In genomic region chr4:42988296-42988695, GRCm38 (mm10) we compare ENCODE assay signal across 19 mouse cellular contexts. TPM values are rescaled to one million over a fixed set of nuclear protein-coding genes. Genes with fewer than 3 reads are reported as not detected.
A peak's percentile ranks its signal among the peaks of the same experiment; 100 is the strongest.
DNase-seq lines count a peak whose midpoint lies in the region; ATAC-seq and TF ChIP-seq lines count a peak whose summit lies in the region.
"Had no signal": no experiment of that assay in that cellular context is flagged by ENCODE, and none has a peak within 500 bp of the region (broad histone marks: within the 10 kb centered on the region; RNA-seq: fewer than 3 reads in every experiment).

No protein-coding gene starts in this region.

- H3K9ac ChIP-seq in intestine, postnatal 0 days (ENCODE audit: low read depth, low read length) = no peak overlapping the region
- H3K9ac ChIP-seq in intestine, embryonic 15.5 days = no peak overlapping the region
- no peak overlapping the region for H3K9ac ChIP-seq in lung, postnatal 0 days (replicated peaks; ENCODE audit: low read depth)
- H3K9ac ChIP-seq: embryonic facial prominence, embryonic 15.5 days; kidney, embryonic 15.5 days; liver, embryonic 15.5 days had no signal

- no peaks in the 10 kb centered on the region for H3K4me1 ChIP-seq in intestine, postnatal 0 days (replicated peaks; ENCODE audit: control insufficient read depth, insufficient read depth, low read length)
- H3K4me1 ChIP-seq in intestine, embryonic 15.5 days (replicated peaks) = no peaks in the 10 kb centered on the region
- no peaks in the 10 kb centered on the region for H3K4me1 ChIP-seq in lung, postnatal 0 days (ENCODE audit: insufficient read depth, low read depth, low read length)
- H3K4me1 ChIP-seq: embryonic facial prominence, embryonic 15.5 days; forebrain, embryonic 10.5 days; kidney, embryonic 15.5 days; liver, embryonic 15.5 days; midbrain, embryonic 10.5 days had no signal

- DNase-seq in lung, postnatal 0 days (ENCODE audit: low spot score) = no peak
- DNase-seq in lung, postnatal 36 days = no peak
- peak; percentile 25 for DNase-seq in NIH3T3 (ENCODE audit: low read depth)
- peak; percentile 34 for DNase-seq in splenic B cell, adult 2 months (ENCODE audit: low read depth, low spot score)
- no peak for DNase-seq in neural tube, embryonic 10.5 days (ENCODE audit: extremely low spot score, low spot score)
- DNase-seq: adrenal gland, postnatal 14 days; cerebellum, postnatal 14 days; gastrocnemius, postnatal 10 days; right cerebral cortex, postnatal 25 days; thymus, postnatal 25 days had no signal

- H3K27me3 ChIP-seq in intestine, postnatal 0 days (replicated peaks; ENCODE audit: control insufficient read depth, insufficient read depth, low read length) = no peaks in the 10 kb centered on the region
- H3K27me3 ChIP-seq in intestine, embryonic 15.5 days (replicated peaks) = no peaks in the 10 kb centered on the region
- no peaks in the 10 kb centered on the region for H3K27me3 ChIP-seq in lung, postnatal 0 days (replicated peaks; ENCODE audit: insufficient read depth, low read length)
- H3K27me3 ChIP-seq in splenic B cell, adult 2 months (ENCODE audit: control insufficient read depth, insufficient read depth, low read length, poor library complexity, severe bottlenecking) = no peaks in the 10 kb centered on the region
- H3K27me3 ChIP-seq: embryonic facial prominence, embryonic 15.5 days; kidney, embryonic 15.5 days; liver, embryonic 15.5 days had no signal

- no peak overlapping the region for H3K27ac ChIP-seq in intestine, postnatal 0 days (ENCODE audit: low read depth, low read length)
- H3K27ac ChIP-seq in intestine, embryonic 15.5 days = no peak overlapping the region
- no peak overlapping the region for H3K27ac ChIP-seq in lung, postnatal 0 days (ENCODE audit: low read length)
- H3K27ac ChIP-seq: embryonic facial prominence, embryonic 15.5 days; forebrain, embryonic 10.5 days; kidney, embryonic 15.5 days; liver, embryonic 15.5 days; midbrain, embryonic 10.5 days had no signal

- peaks cover 94% of the 10 kb centered on the region for H3K36me3 ChIP-seq in intestine, postnatal 0 days (ENCODE audit: control insufficient read depth, insufficient read depth)
- H3K36me3 ChIP-seq in intestine, embryonic 15.5 days = peaks cover 40% of the 10 kb centered on the region
- peaks cover 46% of the 10 kb centered on the region for H3K36me3 ChIP-seq in lung, postnatal 0 days (ENCODE audit: insufficient read depth, low read length)
- H3K36me3 ChIP-seq in splenic B cell, adult 2 months (ENCODE audit: control insufficient read depth, insufficient read depth, low read length, poor library complexity, severe bottlenecking) = peaks cover 25% of the 10 kb centered on the region

- no peak overlapping the region for H3K4me2 ChIP-seq in intestine, postnatal 0 days (replicated peaks; ENCODE audit: low read depth)
- no peak overlapping the region for H3K4me2 ChIP-seq in intestine, embryonic 15.5 days (replicated peaks)
- no peak overlapping the region for H3K4me2 ChIP-seq in lung, postnatal 0 days (replicated peaks; ENCODE audit: low read depth, low read length)
- H3K4me2 ChIP-seq: embryonic facial prominence, embryonic 15.5 days; kidney, embryonic 15.5 days; liver, embryonic 15.5 days had no signal

- TF ChIP-seq EP300 in lung, postnatal 0 days (IDR thresholded peaks at IDR 0.05) = no peak

- H3K9me3 ChIP-seq in intestine, postnatal 0 days (ENCODE audit: control insufficient read depth) = no peaks in the 10 kb centered on the region
- no peaks in the 10 kb centered on the region for H3K9me3 ChIP-seq in intestine, embryonic 15.5 days
- no peaks in the 10 kb centered on the region for H3K9me3 ChIP-seq in lung, postnatal 0 days (ENCODE audit: low read length)
- H3K9me3 ChIP-seq: embryonic facial prominence, embryonic 15.5 days; forebrain, embryonic 10.5 days; kidney, embryonic 15.5 days; liver, embryonic 15.5 days; midbrain, embryonic 10.5 days had no signal

- TF ChIP-seq CTCF in intestine, postnatal 0 days (IDR thresholded peaks at IDR 0.05; ENCODE audit: low read depth) = peak; percentile 42; the same call in 1 of the 2 replicates
- peak; percentile 34 for TF ChIP-seq CTCF in lung, postnatal 0 days (IDR thresholded peaks at IDR 0.05)

- ATAC-seq in intestine, postnatal 0 days = no peak
- ATAC-seq in intestine, embryonic 15.5 days = no peak
- no peak for ATAC-seq in lung, postnatal 0 days

- H3K4me3 ChIP-seq in intestine, postnatal 0 days (ENCODE audit: low read depth, low read length) = no peak overlapping the region
- H3K4me3 ChIP-seq in intestine, embryonic 15.5 days (replicated peaks) = no peak overlapping the region
- H3K4me3 ChIP-seq in lung, postnatal 0 days (ENCODE audit: low read depth, low read length) = no peak overlapping the region
- H3K4me3 ChIP-seq: embryonic facial prominence, embryonic 15.5 days; forebrain, embryonic 10.5 days; kidney, embryonic 15.5 days; liver, embryonic 15.5 days; midbrain, embryonic 10.5 days had no signal

- 89% methylated on average over 1 of the region's 1 CpGs for WGBS in intestine, postnatal 0 days
- 91% methylated on average over 1 of the region's 1 CpGs for WGBS in intestine, embryonic 15.5 days
- 81% methylated on average over 1 of the region's 1 CpGs for WGBS in lung, postnatal 0 days

RNA-seq across cellular contexts. Expression of gene Vcp, which starts 12.0 kb away (rescaled TPM):
- 205 and 207 TPM in 2 replicates for polyA plus RNA-seq in intestine, postnatal 0 days (2015; fragmentation: Nextera tagmentation; extraction: Ambion mirVana)
- polyA plus RNA-seq in intestine, embryonic 15.5 days (2015; fragmentation: Nextera tagmentation; extraction: Ambion mirVana) = 461 and 483 TPM in 2 replicates
- 242 and 262 TPM in 2 replicates for polyA plus RNA-seq in lung, postnatal 0 days (2015; fragmentation: Nextera tagmentation; extraction: Ambion mirVana)

RNA-seq across cellular contexts. Expression of gene 1700022I11Rik, which starts 18.9 kb away (rescaled TPM):
- 0.43 TPM in 1 of 2 replicates, not detected in the other for polyA plus RNA-seq in intestine, postnatal 0 days (2015; fragmentation: Nextera tagmentation; extraction: Ambion mirVana)
- 0.28 and 0.33 TPM in 2 replicates for polyA plus RNA-seq in intestine, embryonic 15.5 days (2015; fragmentation: Nextera tagmentation; extraction: Ambion mirVana)
- 0.30 TPM in 1 of 2 replicates, not detected in the other for polyA plus RNA-seq in lung, postnatal 0 days (2015; fragmentation: Nextera tagmentation; extraction: Ambion mirVana)
- polyA plus RNA-seq: brain, embryonic 14.5 days; spleen, adult 2 months had no signal

RNA-seq across cellular contexts. Expression of gene Fancg, which starts 22.0 kb away (rescaled TPM):
- 5.2 and 6.2 TPM in 2 replicates for polyA plus RNA-seq in intestine, postnatal 0 days (2015; fragmentation: Nextera tagmentation; extraction: Ambion mirVana)
- 15.0 and 15.2 TPM in 2 replicates for polyA plus RNA-seq in intestine, embryonic 15.5 days (2015; fragmentation: Nextera tagmentation; extraction: Ambion mirVana)
- 6.4 and 7.9 TPM in 2 replicates for polyA plus RNA-seq in lung, postnatal 0 days (2015; fragmentation: Nextera tagmentation; extraction: Ambion mirVana)

RNA-seq across cellular contexts. Expression of gene Pigo, which starts 37.3 kb away (rescaled TPM):
- 14.3 and 15.4 TPM in 2 replicates for polyA plus RNA-seq in intestine, postnatal 0 days (2015; fragmentation: Nextera tagmentation; extraction: Ambion mirVana)
- 22.9 and 28.2 TPM in 2 replicates for polyA plus RNA-seq in intestine, embryonic 15.5 days (2015; fragmentation: Nextera tagmentation; extraction: Ambion mirVana)
- polyA plus RNA-seq in lung, postnatal 0 days (2015; fragmentation: Nextera tagmentation; extraction: Ambion mirVana) = 9.5 and 9.8 TPM in 2 replicates

RNA-seq across cellular contexts. Expression of gene Dnajb5, which starts 38.7 kb away (rescaled TPM):
- polyA plus RNA-seq in intestine, postnatal 0 days (2015; fragmentation: Nextera tagmentation; extraction: Ambion mirVana) = 7.5 and 8.8 TPM in 2 replicates
- polyA plus RNA-seq in intestine, embryonic 15.5 days (2015; fragmentation: Nextera tagmentation; extraction: Ambion mirVana) = 7.3 and 8.4 TPM in 2 replicates
- 5.7 and 6.2 TPM in 2 replicates for polyA plus RNA-seq in lung, postnatal 0 days (2015; fragmentation: Nextera tagmentation; extraction: Ambion mirVana)

Comparison
In these comparisons a context has a peak if more than half of its experiments do, and no peak if none do; other contexts are left out.
1. DNase-seq: peak in NIH3T3 (single experiment) and splenic B cell, adult 2 months (single experiment); none in lung, postnatal 0 days (single experiment), lung, postnatal 36 days (single experiment) and neural tube, embryonic 10.5 days (single experiment).